Mouse (Mus musculus) urinary bladder, postnatal 10 days (tissue): Measurements from ENCODE around the gene Fam227a.
A peak's percentile ranks its signal among the peaks of the same experiment; 100 is the strongest.

Experiments used
- DNase-seq: peaks from one replicate; pipeline ENCODE4 v3.0.0; 2022; ENCODE audit warnings: low spot score

The Fam227a gene

GRCm38 (mm10) chr15:79615501-79615900, 43.3 kb downstream of the Fam227a start:
- DNase-seq, result no peak

DNA sequence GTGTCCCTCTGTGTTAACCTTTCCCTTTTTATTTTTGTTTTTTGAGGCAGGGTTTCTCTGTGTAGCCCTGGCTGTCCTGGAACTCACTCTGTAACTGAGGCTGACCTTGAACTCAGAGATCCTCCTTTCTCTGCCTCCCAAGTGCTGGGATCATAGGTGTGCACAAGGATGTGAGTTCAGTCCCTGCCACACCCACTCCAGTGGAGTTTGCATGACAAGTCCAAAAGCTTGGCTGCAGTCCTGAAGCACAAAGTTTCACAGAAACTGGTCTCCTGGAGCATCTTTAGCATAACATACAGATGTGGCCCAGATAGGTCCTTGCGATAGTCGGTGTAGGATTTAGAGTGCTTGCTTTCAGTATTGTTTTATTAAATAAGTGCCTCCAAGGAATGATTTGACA, 49.5 kb downstream of the Fam227a start:
- no peak for DNase-seq

DNA sequence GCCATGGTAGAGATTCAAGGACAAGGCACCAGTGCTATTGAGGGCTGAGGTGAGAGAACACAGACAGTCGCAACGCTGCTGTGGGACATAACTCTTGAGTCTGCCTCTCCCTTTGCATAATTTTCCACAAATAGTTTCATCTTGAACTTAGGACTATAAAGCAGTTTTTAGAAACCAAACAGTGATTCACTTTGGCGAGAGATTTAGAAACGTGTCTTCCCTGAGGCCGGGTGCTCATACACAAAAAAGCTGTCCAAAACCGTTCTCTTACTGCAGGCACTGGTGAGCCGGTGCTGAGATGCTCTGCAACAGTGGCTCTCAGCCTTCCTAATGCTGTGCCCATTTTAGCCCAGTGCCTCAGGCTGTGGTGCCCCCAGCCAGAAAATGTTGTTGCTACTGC, 50.5 kb downstream of the Fam227a start:
- DNase-seq, result no peak

- no peak for DNase-seq
These were observed 51.0 kb downstream of the Fam227a start for GRCm38 (mm10) chr15:79607757-79608156.

GRCm38 (mm10) chr15:79606161-79606560, 52.6 kb downstream of the Fam227a start:
- no peak for DNase-seq

DNA sequence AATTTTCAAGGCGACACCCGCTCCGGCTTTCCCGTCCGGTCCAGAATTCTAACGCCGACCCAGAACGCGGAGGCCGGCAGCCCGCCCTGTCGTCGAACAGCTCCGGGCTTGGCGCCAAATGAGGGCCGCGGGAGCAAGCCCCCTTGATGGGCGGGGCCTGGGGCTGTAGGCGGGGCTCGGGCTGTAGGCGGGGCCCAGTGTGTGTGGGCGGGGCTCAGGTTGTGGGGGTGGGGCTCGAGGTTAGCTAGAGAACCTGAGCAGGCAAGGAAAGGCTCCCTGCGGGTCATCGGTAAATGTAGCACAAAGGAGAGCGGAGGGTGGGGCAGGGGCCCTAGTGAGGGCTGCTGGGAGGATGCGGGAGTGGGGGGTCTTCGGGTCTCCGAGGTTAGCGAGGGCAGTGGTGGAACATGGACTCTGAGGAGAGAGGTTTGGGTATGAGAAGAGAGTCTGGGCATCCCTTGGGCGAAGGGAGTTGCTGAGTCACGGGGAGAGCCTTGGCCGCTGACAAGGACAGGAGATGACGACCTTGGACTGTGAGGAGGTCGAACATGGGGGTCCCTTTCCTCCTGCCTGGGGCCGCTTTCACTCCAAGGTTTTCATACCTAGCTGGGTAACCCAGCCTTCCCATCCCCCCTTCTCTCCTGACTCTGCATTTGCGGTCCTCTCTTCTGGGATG, 53.6 kb downstream of the Fam227a start, which contains the start of gene Dmc1:
Dmc1 (minus strand) TSS at position 120 of the 676 bp plus-strand sequence.
- peak; percentile 17 for DNase-seq

GRCm38 (mm10) chr15:79600176-79600575, 58.6 kb downstream of the Fam227a start:
- no peak for DNase-seq

DNA sequence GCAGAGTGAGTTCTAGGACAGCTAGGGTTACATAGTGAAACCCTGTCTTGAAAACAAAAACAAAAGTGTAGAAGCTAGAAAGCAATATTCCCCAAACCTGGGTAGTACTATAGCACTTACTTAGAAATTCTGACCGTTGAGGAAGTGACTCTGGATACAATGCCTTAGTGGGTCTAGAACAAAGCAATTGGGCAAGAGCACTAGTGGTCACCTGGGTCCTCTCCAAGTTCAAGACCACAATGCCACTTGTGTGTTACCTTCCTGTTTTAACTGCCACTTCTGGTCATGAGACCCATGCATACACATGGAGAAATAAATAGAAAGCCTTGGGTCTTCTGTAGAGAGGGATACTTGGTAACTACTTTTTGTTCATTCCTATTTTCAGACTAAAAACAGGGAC, 60.0 kb downstream of the Fam227a start:
- no peak for DNase-seq

GRCm38 (mm10) chr15:79581581-79581980, 77.2 kb downstream of the Fam227a start:
- DNase-seq, result no peak

GRCm38 (mm10) chr15:79577671-79578426, 80.9 kb downstream of the Fam227a start:
- DNase-seq, result no peak

GRCm38 (mm10) chr15:79576947-79577346, 81.8 kb downstream of the Fam227a start:
- DNase-seq, result no peak

- DNase-seq, result no peak
These were observed 83.1 kb downstream of the Fam227a start for GRCm38 (mm10) chr15:79575543-79576222.

DNA sequence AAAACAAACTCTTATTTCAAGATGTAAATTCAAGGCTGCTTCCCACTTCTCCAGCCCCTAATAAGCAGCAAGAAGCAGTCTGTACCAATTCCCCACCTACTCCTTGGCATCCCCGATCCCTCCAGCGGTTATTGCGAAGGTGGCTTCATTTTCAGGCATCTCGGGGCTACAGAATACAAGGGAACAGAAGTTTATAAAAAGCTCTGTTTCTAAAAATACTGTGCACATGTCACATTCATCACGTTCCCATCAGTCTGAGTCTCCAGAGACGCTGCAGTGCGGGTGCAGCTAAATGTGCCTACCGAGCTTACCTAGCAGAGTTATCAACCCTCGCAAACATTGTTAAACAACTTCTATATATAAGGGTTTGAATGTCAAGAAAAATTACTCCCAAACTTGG, 96.3 kb downstream of the Fam227a start:
- DNase-seq, result no peak

GRCm38 (mm10) chr15:79559649-79560048, 99.1 kb downstream of the Fam227a start:
- DNase-seq, result no peak
